Mouse (Mus musculus): ENCODE results near the gene Pgm3.

The Pgm3 gene

DNA sequence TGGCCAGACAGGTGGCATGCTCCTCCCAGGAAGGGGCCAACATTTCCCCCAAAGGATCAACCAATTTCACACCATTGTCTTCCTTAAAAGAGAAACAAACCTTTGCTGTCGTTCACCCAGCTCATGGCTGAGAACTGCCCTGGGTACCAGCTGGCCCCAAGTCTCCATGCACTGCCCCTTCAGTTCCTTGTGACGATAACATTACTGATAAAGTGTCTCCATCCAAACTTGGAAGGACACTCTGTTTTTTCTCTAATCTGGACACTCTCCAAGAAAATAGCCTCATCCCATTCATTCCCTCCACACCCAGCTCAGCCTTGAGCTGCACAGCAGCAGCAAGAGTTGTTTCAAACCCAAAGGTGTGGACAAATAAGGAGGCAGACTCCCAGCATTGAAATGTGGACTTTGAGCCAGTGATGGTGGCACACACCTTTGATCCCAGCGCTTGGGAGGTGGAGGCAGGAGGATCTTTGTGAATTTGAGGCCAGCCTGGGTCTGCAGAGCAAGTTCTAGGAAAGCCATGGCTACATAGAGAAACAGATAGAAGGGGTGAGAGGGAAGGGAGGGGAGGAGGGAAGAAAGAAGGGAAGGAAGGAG lies 2.2 kb downstream of the Pgm3 start:
- DNase-seq = no peak

DNA sequence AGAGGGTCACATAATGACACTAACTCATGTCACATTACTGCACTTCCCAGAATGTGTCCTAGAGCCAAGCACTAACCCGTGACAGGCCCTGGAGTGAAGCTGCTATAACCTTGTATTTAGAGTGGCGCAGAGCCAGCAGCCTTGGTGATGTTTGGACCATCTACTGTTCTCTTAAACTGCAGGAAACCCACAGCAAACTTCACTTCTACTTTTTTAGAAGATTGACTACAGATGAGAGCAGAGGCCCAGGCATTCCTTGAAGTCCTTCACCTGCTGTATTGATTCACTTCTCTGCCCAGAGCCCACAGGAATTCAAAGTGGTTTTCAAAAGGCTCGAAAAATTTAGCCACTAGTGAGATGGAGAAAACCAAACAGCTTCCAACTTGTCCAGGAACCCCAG lies 11.1 kb downstream of the Pgm3 start:
- DNase-seq = no peak

DNA sequence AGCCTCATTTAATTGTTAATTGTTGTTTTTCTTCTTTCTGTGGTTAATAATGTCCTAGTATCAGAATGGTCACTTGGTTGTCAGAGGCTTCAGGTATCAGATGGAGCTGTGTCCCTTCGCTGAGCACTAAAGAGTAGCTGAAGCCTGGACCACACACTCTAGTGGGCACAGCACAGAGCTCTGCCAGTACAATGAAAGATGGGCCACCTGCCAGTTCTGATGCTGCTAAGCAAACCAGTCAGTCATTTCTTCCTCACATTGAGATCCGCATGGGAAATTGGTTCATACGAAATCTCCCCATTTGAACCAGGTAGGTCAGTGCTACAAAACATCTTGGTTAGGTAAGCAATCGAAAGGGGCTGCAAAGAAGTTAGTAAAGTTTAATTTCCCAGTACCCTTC lies 17.0 kb downstream of the Pgm3 start:
- DNase-seq = no peak

DNA sequence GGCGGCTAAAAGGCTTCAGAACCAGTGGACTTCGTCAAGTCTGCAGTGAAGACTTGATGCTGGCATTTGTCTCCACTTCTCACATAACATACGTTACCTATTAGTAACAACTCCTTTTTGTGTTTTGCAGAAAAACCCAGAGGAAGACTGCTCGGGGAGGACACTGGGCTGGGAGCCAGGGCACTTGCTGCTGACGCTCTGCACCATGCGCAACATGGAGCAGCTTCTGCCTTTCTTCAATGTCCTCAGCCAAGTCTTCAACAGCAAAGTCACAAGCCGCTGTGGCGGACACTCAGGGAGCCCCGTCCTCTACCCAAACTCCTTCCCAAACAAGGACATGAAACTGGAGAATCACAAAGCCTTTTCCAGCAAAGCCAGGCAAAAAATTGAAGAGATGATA lies 17.8 kb downstream of the Pgm3 start:
- no peak for DNase-seq

DNA sequence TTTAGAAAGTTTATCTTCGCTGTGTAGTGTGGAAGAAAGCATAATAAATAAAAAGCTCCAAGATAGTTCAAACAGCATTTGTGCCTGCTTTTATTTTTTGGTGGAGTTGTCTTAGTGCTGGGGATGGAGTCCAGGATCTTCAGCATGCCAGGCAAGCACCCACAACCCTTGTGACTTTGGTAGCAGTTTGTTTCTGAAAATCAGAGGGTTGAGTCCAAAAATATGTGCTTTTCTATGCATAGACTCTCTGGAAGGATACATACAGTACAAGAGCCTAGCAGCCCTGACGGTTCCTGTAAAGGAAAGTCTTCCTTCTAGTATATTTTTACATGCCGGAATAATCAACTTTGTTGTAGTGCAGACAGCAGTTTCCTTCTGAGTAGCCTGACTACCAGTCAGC lies 20.9 kb downstream of the Pgm3 start:
- no peak for DNase-seq

DNA sequence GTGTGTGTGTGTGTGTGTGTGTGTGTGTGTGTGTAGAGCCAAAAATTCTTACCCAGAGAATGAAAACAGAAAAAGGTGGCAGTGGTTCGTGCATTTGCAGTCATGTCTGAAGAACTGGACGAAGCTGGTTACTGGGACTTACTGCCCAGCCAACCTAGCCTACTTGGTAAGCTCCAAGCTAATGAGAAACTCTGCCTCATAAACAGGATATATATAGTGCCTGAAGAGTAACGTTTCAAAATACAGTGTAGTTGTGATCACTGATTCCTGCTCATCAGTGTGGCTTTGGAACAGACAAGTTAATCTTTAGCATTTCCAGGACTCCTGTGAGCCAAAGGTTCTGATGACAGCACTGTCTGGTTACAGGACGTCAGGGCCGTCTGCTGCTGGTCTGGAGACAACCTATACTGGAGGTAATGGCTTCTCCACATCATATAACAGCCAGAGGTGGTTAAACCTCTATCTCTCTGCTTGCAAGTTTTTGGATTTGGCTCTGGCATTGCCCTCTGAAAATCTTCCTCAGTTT lies 21.9 kb downstream of the Pgm3 start:
- no peak for DNase-seq

DNA sequence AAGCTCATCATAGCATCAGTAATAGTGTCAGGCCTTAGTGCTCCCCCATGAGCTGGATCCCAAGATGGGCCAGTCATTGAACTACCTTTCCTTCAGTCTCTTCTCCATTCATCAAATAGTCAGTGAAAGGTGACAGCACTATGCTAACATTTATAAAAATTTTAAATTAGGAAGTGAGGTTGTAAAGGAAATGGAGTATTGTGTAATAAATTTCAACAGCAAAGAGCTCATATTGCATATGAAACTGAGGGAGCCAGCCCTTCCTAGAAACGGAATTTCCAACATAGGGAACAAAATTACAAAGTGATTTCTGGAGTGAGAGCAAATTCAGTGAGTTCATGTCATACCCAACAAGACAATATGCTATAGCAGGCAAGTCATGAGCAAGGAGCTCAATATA lies 27.1 kb downstream of the Pgm3 start:
- no peak for DNase-seq

DNA sequence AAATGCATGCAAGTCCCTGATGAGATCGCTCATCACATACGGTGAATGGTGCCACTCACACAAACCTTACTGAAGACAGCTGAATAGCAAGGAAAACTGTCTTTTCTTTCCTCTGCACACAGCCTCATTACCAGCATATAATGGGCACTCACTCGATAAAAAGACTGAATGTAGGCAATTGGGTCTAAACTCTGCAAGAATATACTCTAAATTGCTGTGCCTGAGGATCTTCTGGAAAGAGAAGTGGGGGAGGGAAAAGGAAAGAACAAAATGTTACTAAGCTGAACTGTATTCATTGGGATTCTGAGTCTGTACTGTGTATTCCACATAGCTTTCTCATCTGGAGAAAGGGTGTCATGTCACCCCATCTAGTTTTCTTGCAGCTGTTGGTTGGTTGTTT lies 28.2 kb downstream of the Pgm3 start:
- no peak for DNase-seq

DNA sequence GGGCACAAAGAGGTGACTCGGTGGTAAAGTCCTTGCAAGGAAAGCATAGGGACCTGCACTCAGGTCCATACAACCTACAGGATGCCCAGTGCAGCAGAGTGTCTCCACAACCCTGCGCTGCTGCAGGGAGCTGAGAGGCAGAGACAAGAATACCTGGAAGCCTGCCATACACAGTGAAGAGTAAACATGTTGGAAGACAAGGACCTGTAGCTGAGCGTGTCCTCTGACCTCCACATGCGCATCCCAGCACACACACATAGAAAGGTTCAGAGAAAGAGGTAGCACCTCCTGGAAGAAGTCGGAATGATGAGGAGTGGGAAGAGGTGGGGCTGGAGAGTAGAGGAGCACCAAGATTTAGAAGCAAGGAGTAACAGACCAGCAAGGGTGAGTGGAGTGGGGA lies 37.6 kb downstream of the Pgm3 start:
- DNase-seq = no peak

DNA sequence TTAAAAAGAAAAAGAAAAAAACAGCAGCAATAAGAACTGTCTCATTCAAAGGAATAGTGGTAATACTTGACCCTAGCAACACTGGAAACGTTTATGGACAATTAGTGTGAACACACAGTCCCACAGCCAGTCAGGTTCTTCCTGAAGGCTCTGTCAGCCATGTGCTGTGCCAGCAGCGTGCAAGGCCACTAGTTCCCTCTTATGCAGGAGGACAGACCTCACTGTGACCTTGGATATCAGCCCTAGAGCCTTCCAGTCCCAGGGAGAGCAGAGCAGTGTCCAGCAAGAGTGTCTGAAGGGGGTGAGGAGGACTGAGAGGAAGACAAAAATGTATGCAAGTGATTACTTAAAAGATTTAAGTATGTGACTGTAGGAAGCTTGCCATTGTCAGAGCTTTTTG lies 46.0 kb downstream of the Pgm3 start:
- no peak for DNase-seq

DNA sequence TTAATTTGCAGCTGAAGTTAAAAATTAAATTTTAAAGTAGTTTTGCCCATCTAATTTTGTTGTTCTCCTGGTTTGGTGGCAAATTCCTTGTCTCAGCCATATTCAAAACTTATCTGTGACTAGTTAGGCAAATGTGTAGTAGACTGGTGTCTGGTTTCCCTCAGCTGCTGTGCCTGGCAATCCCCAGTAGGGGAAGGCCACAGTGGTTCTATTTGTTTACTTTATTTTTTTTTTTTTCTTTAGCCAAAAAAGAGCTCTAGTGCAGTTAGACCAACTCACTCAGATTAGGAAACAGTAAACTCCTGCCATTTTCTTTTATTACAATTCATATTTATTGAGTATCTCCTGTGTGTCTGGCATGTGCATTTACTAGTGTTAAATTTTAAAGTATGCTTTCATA lies 49.3 kb downstream of the Pgm3 start:
- DNase-seq = no peak

DNA sequence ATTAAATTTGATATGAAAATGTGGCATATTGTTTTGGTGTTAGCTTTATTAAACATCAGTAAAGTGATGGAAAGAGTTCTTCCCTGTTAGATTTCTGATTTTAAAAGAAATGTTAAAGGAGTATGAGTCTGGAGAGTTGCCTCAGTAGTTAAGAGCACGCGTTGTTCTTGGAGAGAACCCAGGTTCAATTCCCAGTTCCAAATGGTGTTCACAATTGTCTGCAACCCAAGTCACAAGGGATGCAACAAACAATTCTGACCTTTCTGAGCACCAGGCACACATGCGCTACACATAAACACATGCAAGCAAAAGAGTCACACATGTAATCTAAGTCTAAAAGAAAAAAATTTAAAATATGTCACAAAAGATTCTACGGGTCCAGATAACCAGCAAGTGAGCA lies 56.8 kb downstream of the Pgm3 start:
- DNase-seq = no peak

DNA sequence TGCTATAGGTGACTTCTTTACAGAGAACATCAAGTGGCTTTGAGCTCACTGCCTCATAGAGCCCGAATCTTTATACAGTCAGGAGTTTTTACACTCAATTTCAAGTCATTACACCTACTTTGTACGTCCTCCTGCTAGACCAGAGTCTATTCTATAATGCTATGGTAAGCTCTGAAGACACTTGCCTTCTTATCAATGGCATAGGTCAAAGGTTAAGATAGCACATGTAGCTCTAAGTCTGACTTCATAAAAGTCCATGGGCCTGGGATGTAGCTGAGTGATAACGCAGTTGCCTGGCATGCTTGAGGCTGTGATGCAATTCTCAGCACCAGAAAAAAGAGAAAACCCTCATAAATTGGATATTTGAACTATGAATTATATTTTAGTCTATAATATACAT lies 57.3 kb downstream of the Pgm3 start:
- no peak for DNase-seq

DNA sequence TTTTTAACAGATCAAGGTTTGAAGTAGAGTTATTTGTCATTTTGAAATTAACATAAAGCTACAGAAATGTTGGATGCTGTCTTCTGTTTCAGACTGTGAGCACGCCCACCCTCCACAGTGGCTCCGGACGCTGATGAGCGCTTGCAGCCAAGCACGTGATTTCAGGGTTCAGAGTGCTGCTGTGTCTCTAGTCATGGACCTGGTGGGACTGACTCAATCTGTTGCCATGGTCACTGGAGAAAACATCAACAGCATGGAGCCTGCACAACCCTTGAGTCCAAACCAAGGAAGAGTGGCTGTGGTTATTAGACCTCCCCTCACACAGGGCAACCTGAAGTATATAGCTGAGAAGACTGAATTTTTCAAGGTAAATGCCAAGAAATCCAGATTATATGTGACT lies 57.9 kb downstream of the Pgm3 start:
- DNase-seq = no peak

DNA sequence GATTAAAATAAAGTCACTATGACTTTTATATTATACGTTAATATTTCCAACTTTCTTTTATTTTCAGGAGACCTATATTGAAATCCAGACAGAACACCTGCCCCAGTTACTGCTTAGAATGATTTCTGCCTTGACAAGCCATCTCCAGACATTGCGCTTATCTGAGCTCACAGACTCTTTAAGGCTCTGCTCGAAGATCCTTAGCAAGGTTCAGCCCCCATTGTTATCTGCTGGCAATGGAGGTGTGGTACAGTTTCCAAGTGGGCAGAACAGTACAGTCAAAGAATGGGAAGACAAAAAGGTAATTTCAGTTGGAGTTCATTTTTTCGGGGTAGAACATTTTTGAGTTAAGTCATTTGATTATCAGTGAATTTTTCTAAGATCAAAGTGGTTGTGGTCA lies 64.2 kb downstream of the Pgm3 start:
- DNase-seq = no peak
